Mouse (Mus musculus): Measurements from ENCODE around the gene Lrrc29.
A peak's percentile ranks its signal among the peaks of the same experiment; 100 is the strongest.

The Lrrc29 gene

GRCm38 (mm10) chr8:105266775-105267174 lies 59.3 kb downstream of the Lrrc29 start:
- peak in 1 of 2 experiments; percentile 56 for DNase-seq (ENCODE audit: low spot score in 2 of 2)

- DNase-seq (ENCODE audit: low spot score in 2 of 2), result peak in 1 of 2 experiments; percentile 52
These were observed 61.0 kb downstream of the Lrrc29 start for GRCm38 (mm10) chr8:105265128-105265527.

- DNase-seq (ENCODE audit: low spot score in 2 of 2), result peak; percentile 70 to 83
These were observed 61.8 kb downstream of the Lrrc29 start, which contains the start of the genes Tradd and Fbxl8 for GRCm38 (mm10) chr8:105264024-105264982. TSS of gene Tradd (minus strand) at chr8:105264609. TSS of gene Fbxl8 (plus strand) at chr8:105264648.

GRCm38 (mm10) chr8:105263244-105263912 lies 62.7 kb downstream of the Lrrc29 start:
- DNase-seq (ENCODE audit: low spot score in 2 of 2), result no peak

Data from spleen, postnatal 10 days (tissue).